Mouse (Mus musculus) MEL (cell line): ENCODE measurements at regions not wholly inside any gene's neighbourhood (a gene's known extent, or its start where the extent isn't known, plus 50 kb on each side); places are given as distances from the start of the nearest gene placed in this dataset.

Source experiments
- HCFC1 ChIP-seq: IDR thresholded peaks from 2 replicates; pipeline ENCODE4 v1.6.1; 2012; ENCODE audit warnings: low read depth, mild to moderate bottlenecking, inconsistent platforms, low read length, improper control_type of control experiment, moderate library complexity
- MAX ChIP-seq: IDR thresholded peaks from 2 replicates; pipeline ENCODE4 v1.6.1; 2011; ENCODE audit warnings: low read length, improper control_type of control experiment
- TCF12 ChIP-seq: IDR thresholded peaks from 2 replicates; pipeline ENCODE4 v1.6.1; 2014; ENCODE audit warnings: low read depth, mild to moderate bottlenecking, inconsistent platforms, low read length, improper control_type of control experiment, moderate library complexity
- USF2 ChIP-seq, 2 experiments: IDR thresholded peaks; 2 replicates each; pipeline ENCODE4 v1.6.1; 2011 to 2012; ENCODE audit warnings: improper control_type of control experiment in 2 of 2, low read length in 2 of 2, borderline replicate concordance in 1 of 2, inconsistent platforms in 1 of 2, low read depth in 1 of 2, mild to moderate bottlenecking in 1 of 2; ENCODE audit not compliant: insufficient read depth in 1 of 2

- TF ChIP-seq MAX (no peak), USF2 (IDR thresholded peaks at IDR 0.05; ENCODE audit: borderline replicate concordance in 1 of 2, insufficient read depth in 1 of 2, low read depth in 1 of 2, low read length in 2 of 2) (no peak), HCFC1 (no peak), TCF12 (no peak)
Measured at GRCm38 (mm10) chr1:101530001-101530400, 1757.4 kb downstream of the Cntnap5b start.
